Mouse (Mus musculus) megakaryocyte, embryonic 14.5 days (primary cell): ENCODE data around the gene Vgll4.

Experiments used
- FLI1 ChIP-seq: IDR thresholded peaks from 2 replicates; pipeline ENCODE4 v1.6.1; 2012; ENCODE audit warnings: low read length, inconsistent platforms, mixed read lengths
- GATA1 ChIP-seq: IDR thresholded peaks from 3 replicates; pipeline ENCODE4 v1.6.1; 2012; ENCODE audit warnings: mixed read lengths, low read length, inconsistent platforms, borderline replicate concordance

GRCm38 (mm10) chr6:114900194-114900593, 69.6 kb downstream of the Vgll4 start:
- TF ChIP-seq GATA1 (no peak), FLI1 (no peak)
